Mouse (Mus musculus) midbrain, embryonic 16.5 days (tissue): ENCODE measurements at regions not wholly inside any gene's neighbourhood (a gene's known extent, or its start where the extent isn't known, plus 50 kb on each side); places are given as distances from the start of the nearest gene placed in this dataset.

Source experiments
- ATAC-seq: fragments of 200-750 bp; cut with Nextera tagmentation; 2 replicates; pipeline ENCODE4 v1.8.0; 2017; ENCODE audit warnings: moderate TSS enrichment
- H3K27ac ChIP-seq: fragments of 300-500 bp; sonication (generic); 2 replicates; pipeline ENCODE4 v1.5.1; 2014; ENCODE audit warnings: mild to moderate bottlenecking, low read length, mixed read lengths
- H3K27me3 ChIP-seq: fragments of 300-500 bp; sonication (generic); 2 replicates; pipeline ENCODE4 v1.6.1; 2014; ENCODE audit warnings: low read depth, low read length, mixed read lengths; ENCODE audit not compliant: control insufficient read depth, insufficient read depth
- H3K36me3 ChIP-seq: fragments of 300-500 bp; sonication (generic); 2 replicates; pipeline ENCODE4 v1.6.1; 2014; ENCODE audit warnings: mild to moderate bottlenecking, low read length, moderate library complexity, mixed read lengths; ENCODE audit not compliant: control insufficient read depth, insufficient read depth
- H3K4me1 ChIP-seq: fragments of 300-500 bp; sonication (generic); 2 replicates; pipeline ENCODE4 v1.6.1; 2014; ENCODE audit warnings: mild to moderate bottlenecking, low read length, mixed read lengths; ENCODE audit not compliant: control insufficient read depth, insufficient read depth
- H3K4me2 ChIP-seq: fragments of 300-500 bp; sonication (generic); 2 replicates; pipeline ENCODE4 v1.6.1; 2014; ENCODE audit warnings: mild to moderate bottlenecking, low read length, mixed read lengths
- H3K4me3 ChIP-seq: fragments of 300-500 bp; sonication (generic); 2 replicates; pipeline ENCODE4 v1.5.1; 2014; ENCODE audit warnings: low read depth, mild to moderate bottlenecking, low read length, moderate library complexity, mixed read lengths
- H3K9ac ChIP-seq: fragments of 300-500 bp; sonication (generic); 2 replicates; pipeline ENCODE4 v1.6.1; 2014; ENCODE audit warnings: low read depth, low read length, mixed read lengths
- H3K9me3 ChIP-seq: fragments of 300-500 bp; sonication (generic); replicated peaks from 2 replicates; pipeline ENCODE4 v1.6.1; 2014; ENCODE audit warnings: mild to moderate bottlenecking, low read length, mixed read lengths; ENCODE audit not compliant: control insufficient read depth, poor library complexity, severe bottlenecking
- WGBS: fragments of 180-500 bp; shearing (Covaris S2); extraction: QIAGEN DNeasy Blood & Tissue Kit; methylation state at CpG from one replicate; pipeline ENCODE4 v1.1.7; 2014; 5-methylcytosine and 5-hydroxymethylcytosine counted together

DNA sequence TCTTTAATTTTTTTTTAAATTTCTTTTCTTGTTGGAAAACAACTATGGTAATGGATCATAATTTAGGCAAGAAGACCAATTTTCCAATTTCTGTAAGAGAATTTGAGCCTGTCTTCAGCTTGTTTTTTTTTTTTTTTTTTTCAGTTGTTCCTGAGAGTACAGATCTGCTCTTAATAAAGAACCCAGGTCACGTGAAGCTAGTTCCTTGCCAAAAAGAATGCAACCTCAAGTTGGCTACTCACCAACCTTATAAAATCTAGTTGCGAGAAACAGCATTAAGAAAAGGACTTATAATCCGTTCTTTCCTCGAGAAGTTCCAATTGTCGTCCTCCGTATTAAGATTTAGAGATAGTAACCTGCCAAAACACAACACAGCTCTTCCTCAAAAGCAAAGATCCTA, 58.3 kb upstream of the Intu start:
- no peak overlapping the region for H3K4me2 ChIP-seq
- WGBS: 90% methylated on average over 6 of the region's 6 CpGs
- ATAC-seq: no peak
- no peaks in the 10 kb centered on the region for H3K4me1 ChIP-seq
- H3K4me3 ChIP-seq: no peak overlapping the region
- H3K36me3 ChIP-seq: no peaks in the 10 kb centered on the region
- no peaks in the 10 kb centered on the region for H3K27me3 ChIP-seq
- no peak overlapping the region for H3K9ac ChIP-seq
- H3K9me3 ChIP-seq: no peaks in the 10 kb centered on the region
- H3K27ac ChIP-seq: no peak overlapping the region

DNA sequence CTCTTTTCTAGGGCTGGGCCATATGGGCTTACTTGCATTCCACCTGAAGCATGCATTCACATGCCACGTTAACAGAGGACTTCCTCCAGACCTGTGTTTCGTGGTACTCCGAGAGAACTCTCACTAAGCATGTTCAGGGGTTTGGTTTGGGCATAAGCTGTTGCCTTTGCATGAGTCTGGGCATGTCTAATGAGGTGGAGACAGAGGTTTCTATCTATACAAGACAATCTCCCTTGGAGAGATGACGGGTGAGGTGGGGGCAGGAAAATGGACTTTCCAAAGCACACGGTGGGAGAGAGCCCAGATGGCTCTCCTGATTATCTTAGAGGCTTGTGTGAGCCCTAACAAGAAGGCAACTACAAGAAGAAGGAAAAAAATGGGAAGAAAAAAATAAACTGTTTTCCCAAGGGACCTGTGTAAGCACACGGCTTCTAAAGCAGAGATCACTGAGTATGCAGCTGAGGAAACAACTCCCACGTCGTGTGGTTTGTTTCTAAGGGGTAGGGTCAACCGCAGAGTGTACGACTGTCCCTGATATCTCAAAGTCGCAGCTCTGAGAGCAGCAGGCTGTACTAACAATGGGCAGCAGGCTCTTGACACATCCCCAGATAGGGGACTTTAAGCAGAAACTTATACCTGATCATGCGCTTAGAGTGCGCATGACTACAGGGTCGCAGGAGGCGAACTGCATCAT, 50.7 kb upstream of the Intu start:
- Histone ChIP-seq H3K4me1 (no peaks in the 10 kb centered on the region), H3K36me3 (no peaks in the 10 kb centered on the region), H3K9ac (no peak overlapping the region), H3K4me2 (no peak overlapping the region), H3K27me3 (no peaks in the 10 kb centered on the region), H3K4me3 (no peak overlapping the region), H3K9me3 (no peaks in the 10 kb centered on the region), H3K27ac (no peak overlapping the region)
- WGBS: 79% methylated on average over 15 of the region's 15 CpGs
- ATAC-seq: no peak
